Mouse (Mus musculus): Measurements from ENCODE around the gene Capn8. TPM values are rescaled to one million over a fixed set of nuclear protein-coding genes. Genes with fewer than 3 reads are reported as not detected.

The Capn8 gene
- total and polyA plus RNA-seq, 3 experiments = not detected

DNA sequence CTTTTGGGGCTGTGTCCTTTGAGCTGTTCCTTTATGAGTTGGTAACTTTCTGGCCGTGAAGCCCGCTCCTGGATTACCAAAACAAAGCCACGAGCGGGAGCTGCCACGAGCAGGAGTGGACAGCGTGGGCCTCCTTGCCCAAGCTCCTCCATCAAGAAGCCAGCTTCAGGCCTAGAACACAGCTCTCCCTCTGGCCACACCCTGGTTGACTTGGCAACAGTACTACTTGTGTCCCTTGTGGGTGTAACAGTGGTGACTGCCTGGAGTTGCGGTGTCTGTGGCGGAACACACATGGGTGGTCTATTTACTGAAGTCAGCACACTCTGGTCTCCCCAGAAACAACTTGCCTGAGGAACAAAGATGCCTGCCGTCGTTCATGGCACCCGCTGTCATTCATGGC lies 104.9 kb downstream of the Capn8 start:
- no peak for TF ChIP-seq GATA1 (IDR thresholded peaks at IDR 0.05; ENCODE audit: borderline replicate concordance, low read length)
- no peak for TF ChIP-seq TAL1 (conservative IDR thresholded peaks at IDR 0.05; ENCODE audit: low read depth, low read length)
- no peak for TF ChIP-seq CTCF (IDR thresholded peaks at IDR 0.05; ENCODE audit: low read depth, low read length)
- TF ChIP-seq POLR2AphosphoS5 (IDR thresholded peaks at IDR 0.05; ENCODE audit: insufficient replicate concordance, low read depth, low read length) = no peak
- TF ChIP-seq GATA2 (IDR thresholded peaks at IDR 0.05; ENCODE audit: borderline replicate concordance, low read depth, low read length) = no peak
- H3K4me1 ChIP-seq (ENCODE audit: insufficient read depth, low read depth, low read length) = no peaks in the 10 kb centered on the region

DNA sequence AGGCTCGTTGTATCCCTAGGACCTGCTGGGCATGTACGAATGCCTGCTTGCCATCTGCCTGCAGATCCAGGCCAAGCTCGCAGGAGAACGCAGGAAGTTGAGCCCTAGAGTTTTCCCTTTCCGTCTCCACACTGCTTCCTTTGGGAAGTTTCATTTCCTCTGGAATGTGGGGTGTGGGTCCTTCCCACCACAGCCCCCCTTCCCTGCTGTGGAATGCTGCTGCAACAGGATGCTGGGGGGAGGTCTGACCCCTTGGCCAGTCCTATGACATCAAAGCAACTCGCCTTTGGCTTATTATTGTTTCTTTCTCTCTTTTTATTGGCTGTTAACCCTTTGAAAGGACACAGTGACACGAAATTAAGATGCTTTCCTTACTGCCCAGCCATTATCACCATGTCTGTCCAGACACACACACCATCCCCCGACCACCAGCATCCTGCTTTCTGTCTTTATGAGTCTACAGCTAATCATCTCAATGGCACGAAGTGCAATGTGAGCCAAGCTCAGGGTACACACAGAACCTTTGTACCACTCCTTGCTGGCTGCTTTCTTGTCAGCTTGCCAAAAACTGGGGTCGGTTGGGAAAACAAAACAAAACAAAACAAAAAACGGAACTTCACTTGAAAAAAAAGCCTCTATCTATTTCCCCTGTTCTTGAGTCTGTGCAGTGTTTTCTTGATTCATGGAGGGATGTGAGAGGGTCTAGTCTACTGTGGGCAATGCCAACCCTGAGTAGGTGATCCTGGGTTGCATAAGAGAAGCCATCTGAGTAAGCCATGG lies 105.9 kb downstream of the Capn8 start:
- no peak overlapping the region for H3K4me3 ChIP-seq (ENCODE audit: low read depth, low read length)
- ATAC-seq (ENCODE audit: extremely low read depth, insufficient number of reproducible peaks, low FRiP score, poor library complexity, severe bottlenecking) (no peak), DNase-seq (ENCODE audit: low spot score) (no peak)
- no peaks in the 10 kb centered on the region for H3K4me1 ChIP-seq (ENCODE audit: insufficient read depth, low read depth, low read length)
- peaks cover 84% of the 10 kb centered on the region for H3K9me3 ChIP-seq (replicated peaks)
- TF ChIP-seq GATA1 (IDR thresholded peaks at IDR 0.05; ENCODE audit: borderline replicate concordance, low read length) = no peak
- TF ChIP-seq GATA2 (IDR thresholded peaks at IDR 0.05; ENCODE audit: borderline replicate concordance, low read depth, low read length) = no peak
- TF ChIP-seq TAL1 (conservative IDR thresholded peaks at IDR 0.05; ENCODE audit: low read depth, low read length) = no peak
- TF ChIP-seq POLR2AphosphoS5 (IDR thresholded peaks at IDR 0.05; ENCODE audit: insufficient replicate concordance, low read depth, low read length) = no peak
- no peak for TF ChIP-seq CTCF (IDR thresholded peaks at IDR 0.05; ENCODE audit: low read depth, low read length)
- H3K27me3 ChIP-seq (ENCODE audit: insufficient read depth, low read length) = no peaks in the 10 kb centered on the region
- H3K36me3 ChIP-seq (replicated peaks) = no peaks in the 10 kb centered on the region

More for the DNA sequence above, 104.9 kb downstream of the Capn8 start:
- DNase-seq (ENCODE audit: low spot score) (no peak), ATAC-seq (ENCODE audit: extremely low read depth, insufficient number of reproducible peaks, low FRiP score, poor library complexity, severe bottlenecking) (no peak)
- H3K27me3 ChIP-seq (ENCODE audit: insufficient read depth, low read length) = no peaks in the 10 kb centered on the region
- no peak overlapping the region for H3K4me3 ChIP-seq (ENCODE audit: low read depth, low read length)
- H3K9me3 ChIP-seq (replicated peaks) = peaks cover 83% of the 10 kb centered on the region
- H3K36me3 ChIP-seq (replicated peaks) = no peaks in the 10 kb centered on the region

DNA sequence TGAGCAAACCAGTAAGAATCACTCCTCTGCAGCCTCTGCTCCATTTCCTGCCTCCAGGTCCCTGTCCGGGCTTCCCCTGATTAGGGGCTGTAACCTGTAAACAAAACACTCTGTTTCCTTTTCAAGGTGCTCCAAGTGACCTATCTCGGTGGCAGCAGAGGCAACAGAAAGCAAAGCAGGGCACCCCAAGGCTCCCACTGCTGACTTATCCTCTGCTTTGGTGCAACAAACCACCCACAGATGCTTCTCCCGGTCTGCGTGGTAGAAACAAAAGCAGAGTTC lies 106.5 kb downstream of the Capn8 start:
- TF ChIP-seq CTCF (IDR thresholded peaks at IDR 0.05; ENCODE audit: low read depth, low read length) (no peak), GATA2 (IDR thresholded peaks at IDR 0.05; ENCODE audit: borderline replicate concordance, low read depth, low read length) (no peak), GATA1 (IDR thresholded peaks at IDR 0.05; ENCODE audit: borderline replicate concordance, low read length) (no peak)
- Histone ChIP-seq H3K4me3 (ENCODE audit: low read depth, low read length) (no peak overlapping the region), H3K36me3 (replicated peaks) (no peaks in the 10 kb centered on the region), H3K4me1 (ENCODE audit: insufficient read depth, low read depth, low read length) (no peaks in the 10 kb centered on the region), H3K9me3 (replicated peaks) (peaks cover 84% of the 10 kb centered on the region), H3K27me3 (ENCODE audit: insufficient read depth, low read length) (no peaks in the 10 kb centered on the region)
- ATAC-seq (ENCODE audit: extremely low read depth, insufficient number of reproducible peaks, low FRiP score, poor library complexity, severe bottlenecking) = no peak
- DNase-seq (ENCODE audit: low spot score) = no peak

DNA sequence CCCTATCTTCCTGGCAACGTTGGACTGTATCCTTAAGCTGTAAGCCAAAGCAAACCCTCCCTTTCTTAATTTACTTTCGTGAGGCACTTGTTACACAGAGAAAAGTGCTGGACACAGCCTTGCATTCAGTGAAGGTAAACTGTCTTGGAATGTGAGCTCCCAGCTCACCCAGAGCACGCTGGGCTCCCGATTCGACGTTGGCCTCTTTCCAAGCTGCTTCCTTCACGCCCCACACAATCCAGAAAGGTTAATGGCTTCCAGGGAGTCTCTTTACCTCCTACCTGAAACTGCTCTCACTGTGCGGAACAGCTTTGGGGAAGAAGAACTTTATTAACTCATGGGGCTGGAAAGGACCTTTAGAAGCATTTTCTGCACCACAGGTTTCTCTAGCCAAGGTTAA lies 110.5 kb downstream of the Capn8 start:
- Histone ChIP-seq H3K27me3 (ENCODE audit: insufficient read depth, low read length) (no peaks in the 10 kb centered on the region), H3K4me1 (ENCODE audit: insufficient read depth, low read depth, low read length) (no peaks in the 10 kb centered on the region), H3K4me3 (ENCODE audit: low read depth, low read length) (no peak overlapping the region), H3K36me3 (replicated peaks) (no peaks in the 10 kb centered on the region), H3K9me3 (replicated peaks) (peaks cover 85% of the 10 kb centered on the region)
- no peak for ATAC-seq (ENCODE audit: extremely low read depth, insufficient number of reproducible peaks, low FRiP score, poor library complexity, severe bottlenecking)
- no peak for TF ChIP-seq CTCF (IDR thresholded peaks at IDR 0.05; ENCODE audit: low read depth, low read length)
- TF ChIP-seq GATA1 (IDR thresholded peaks at IDR 0.05; ENCODE audit: borderline replicate concordance, low read length) = no peak
- no peak for TF ChIP-seq TAL1 (conservative IDR thresholded peaks at IDR 0.05; ENCODE audit: low read depth, low read length)
- TF ChIP-seq GATA2 (IDR thresholded peaks at IDR 0.05; ENCODE audit: borderline replicate concordance, low read depth, low read length) = no peak
- TF ChIP-seq POLR2AphosphoS5 (IDR thresholded peaks at IDR 0.05; ENCODE audit: insufficient replicate concordance, low read depth, low read length) = no peak
- no peak for DNase-seq (ENCODE audit: low spot score)

DNA sequence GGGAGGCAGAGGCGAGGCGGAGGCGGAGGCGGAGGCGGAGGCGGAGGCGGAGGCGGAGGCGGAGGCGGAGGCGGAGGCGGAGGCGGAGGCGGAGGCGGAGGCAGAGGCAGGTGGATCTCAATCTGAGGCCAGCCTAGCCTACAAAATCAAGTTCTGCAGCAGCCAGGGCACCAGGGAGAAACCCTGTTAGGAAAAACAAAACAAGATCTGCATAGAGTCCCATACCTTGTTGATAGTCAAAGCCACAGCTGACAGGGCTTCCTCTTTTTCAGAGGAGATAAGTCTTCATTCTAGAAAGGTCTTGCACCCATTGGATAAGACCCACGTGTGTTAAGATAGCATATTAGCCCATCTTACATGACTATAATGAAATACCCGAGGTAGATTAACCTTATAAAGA lies 113.3 kb downstream of the Capn8 start:
- Histone ChIP-seq H3K36me3 (replicated peaks) (no peaks in the 10 kb centered on the region), H3K4me1 (ENCODE audit: insufficient read depth, low read depth, low read length) (no peaks in the 10 kb centered on the region), H3K4me3 (ENCODE audit: low read depth, low read length) (no peak overlapping the region), H3K27me3 (ENCODE audit: insufficient read depth, low read length) (no peaks in the 10 kb centered on the region), H3K9me3 (replicated peaks) (peaks cover 78% of the 10 kb centered on the region)
- DNase-seq (ENCODE audit: low spot score) (no peak), ATAC-seq (ENCODE audit: extremely low read depth, insufficient number of reproducible peaks, low FRiP score, poor library complexity, severe bottlenecking) (no peak)
- TF ChIP-seq GATA1 (IDR thresholded peaks at IDR 0.05; ENCODE audit: borderline replicate concordance, low read length) = no peak
- no peak for TF ChIP-seq TAL1 (conservative IDR thresholded peaks at IDR 0.05; ENCODE audit: low read depth, low read length)
- no peak for TF ChIP-seq CTCF (IDR thresholded peaks at IDR 0.05; ENCODE audit: low read depth, low read length)
- no peak for TF ChIP-seq GATA2 (IDR thresholded peaks at IDR 0.05; ENCODE audit: borderline replicate concordance, low read depth, low read length)
- TF ChIP-seq POLR2AphosphoS5 (IDR thresholded peaks at IDR 0.05; ENCODE audit: insufficient replicate concordance, low read depth, low read length) = no peak

DNA sequence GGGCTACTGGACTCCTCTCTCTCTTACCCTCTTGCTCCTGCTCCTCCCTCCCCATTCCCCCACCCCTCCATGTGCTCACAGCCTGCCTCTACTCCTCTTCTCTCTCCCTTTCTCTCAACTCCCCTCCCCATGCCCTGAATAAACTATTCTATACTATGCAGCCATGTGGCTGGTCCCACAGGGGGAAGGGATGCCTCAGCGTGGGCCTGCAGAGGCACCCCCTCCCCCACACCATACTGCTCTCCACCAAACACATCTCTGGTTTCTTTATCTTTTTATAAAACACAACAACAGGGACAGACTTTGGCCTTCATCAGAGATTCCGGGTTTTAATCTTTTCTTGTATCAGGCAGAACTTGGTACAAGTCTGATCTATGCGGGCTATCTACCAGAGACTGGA lies 114.4 kb downstream of the Capn8 start:
- no peaks in the 10 kb centered on the region for H3K4me1 ChIP-seq (ENCODE audit: insufficient read depth, low read depth, low read length)
- ATAC-seq (ENCODE audit: extremely low read depth, insufficient number of reproducible peaks, low FRiP score, poor library complexity, severe bottlenecking) = no peak
- H3K36me3 ChIP-seq (replicated peaks) = no peaks in the 10 kb centered on the region
- H3K9me3 ChIP-seq (replicated peaks) = peaks cover 79% of the 10 kb centered on the region
- no peak for TF ChIP-seq GATA1 (IDR thresholded peaks at IDR 0.05; ENCODE audit: borderline replicate concordance, low read length)
- no peak for TF ChIP-seq TAL1 (conservative IDR thresholded peaks at IDR 0.05; ENCODE audit: low read depth, low read length)
- no peak for TF ChIP-seq CTCF (IDR thresholded peaks at IDR 0.05; ENCODE audit: low read depth, low read length)
- no peak for TF ChIP-seq POLR2AphosphoS5 (IDR thresholded peaks at IDR 0.05; ENCODE audit: insufficient replicate concordance, low read depth, low read length)
- TF ChIP-seq GATA2 (IDR thresholded peaks at IDR 0.05; ENCODE audit: borderline replicate concordance, low read depth, low read length) = no peak
- no peaks in the 10 kb centered on the region for H3K27me3 ChIP-seq (ENCODE audit: insufficient read depth, low read length)
- no peak for DNase-seq (ENCODE audit: low spot score)
- H3K4me3 ChIP-seq (ENCODE audit: low read depth, low read length) = no peak overlapping the region
